Mouse (Mus musculus): ENCODE measurements around the gene Gm26566. TPM values are rescaled to one million over a fixed set of nuclear protein-coding genes. Genes with fewer than 3 reads are reported as not detected.
A peak's percentile ranks its signal among the peaks of the same experiment; 100 is the strongest.
"Not testable (repeated sequence)": the region's sequence is repeated elsewhere in the genome, so short reads cannot be mapped to it uniquely, and the experiment has no call there.

The Gm26566 gene
- total and polyA plus RNA-seq, 2 experiments from 2014 or later, result 0.52 to 0.69 TPM

DNA sequence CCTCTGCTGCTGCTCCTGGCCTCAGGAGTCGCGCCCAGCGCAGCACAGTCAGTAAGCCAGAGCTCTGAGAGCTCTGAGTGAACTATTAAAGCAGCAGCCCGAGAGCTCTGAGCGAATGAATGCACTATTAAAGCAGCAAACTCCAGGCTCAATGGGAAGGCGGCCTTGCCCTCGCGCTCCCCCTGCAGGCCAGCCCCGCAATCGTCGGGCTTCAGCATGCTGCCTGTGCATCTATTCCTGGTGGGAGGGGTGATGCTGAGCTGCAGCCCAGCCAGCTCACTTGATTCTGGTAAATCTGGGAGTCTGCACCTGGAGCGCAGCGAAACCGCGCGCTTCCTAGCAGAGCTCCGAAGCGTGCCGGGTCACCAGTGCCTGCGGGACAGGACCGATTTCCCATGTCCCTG lies 36.0 kb downstream of the Gm26566 start:
- ATAC-seq (ENCODE audit: insufficient read depth, low read depth), result peak; percentile 100
- peak overlapping the region; percentile 61; the same call in 1 of the 2 replicates for H3K9ac ChIP-seq (replicated peaks; ENCODE audit: low read depth, low read length)

DNA sequence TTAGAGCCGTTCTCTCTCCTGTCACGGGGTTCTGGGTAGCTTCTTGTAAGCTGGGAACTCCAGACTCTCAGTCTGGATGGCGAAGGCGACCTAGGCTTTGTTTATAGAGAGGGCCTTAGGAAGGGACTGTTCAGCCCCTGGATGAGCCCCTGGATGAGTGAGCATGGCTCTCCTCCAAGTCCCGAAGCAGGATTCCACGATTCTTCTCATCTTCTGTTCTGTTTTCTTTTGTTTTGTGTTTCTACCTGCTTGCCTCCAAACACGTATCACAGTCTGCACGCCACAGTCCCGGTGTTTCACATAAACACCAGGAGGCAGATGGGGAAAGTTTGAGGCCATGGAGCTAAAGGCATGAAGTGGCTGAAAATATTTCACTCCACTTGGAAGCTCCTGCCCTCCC lies 37.1 kb downstream of the Gm26566 start:
- H3K36me3 ChIP-seq (replicated peaks; ENCODE audit: control insufficient read depth, insufficient read depth, low read length); H3K27me3 ChIP-seq (ENCODE audit: control insufficient read depth, insufficient read depth, low read length); H3K4me3 ChIP-seq (ENCODE audit: low read depth, low read length); ATAC-seq (ENCODE audit: insufficient read depth, low read depth); H3K9ac ChIP-seq (replicated peaks; ENCODE audit: low read depth, low read length); DNase-seq (ENCODE audit: low spot score); H3K27ac ChIP-seq (ENCODE audit: low read depth); H3K4me1 ChIP-seq (ENCODE audit: control insufficient read depth, insufficient read depth); H3K4me2 ChIP-seq (ENCODE audit: low read depth, low read length); H3K9me3 ChIP-seq (replicated peaks; ENCODE audit: control insufficient read depth, low read length): not testable (repeated sequence)
- 72% methylated on average over 9 of the region's 9 CpGs for WGBS

More for the DNA sequence above, 36.0 kb downstream of the Gm26566 start:
- peak; percentile 89 for DNase-seq (ENCODE audit: low spot score)
- H3K27me3 ChIP-seq (ENCODE audit: control insufficient read depth, insufficient read depth, low read length); H3K4me1 ChIP-seq (ENCODE audit: control insufficient read depth, insufficient read depth); H3K36me3 ChIP-seq (replicated peaks; ENCODE audit: control insufficient read depth, insufficient read depth, low read length); H3K9me3 ChIP-seq (replicated peaks; ENCODE audit: control insufficient read depth, low read length): not testable (repeated sequence)
- H3K4me3 ChIP-seq (ENCODE audit: low read depth, low read length), result peak overlapping the region; percentile 52
- peak overlapping the region; percentile 58 for H3K4me2 ChIP-seq (ENCODE audit: low read depth, low read length)
- peak; percentile 60 for TF ChIP-seq CTCF (IDR thresholded peaks at IDR 0.05; ENCODE audit: low read depth)
- peak overlapping the region; percentile 89 for H3K27ac ChIP-seq (ENCODE audit: low read depth)
- under 1% methylated on average over 18 of the region's 21 CpGs for WGBS

DNA sequence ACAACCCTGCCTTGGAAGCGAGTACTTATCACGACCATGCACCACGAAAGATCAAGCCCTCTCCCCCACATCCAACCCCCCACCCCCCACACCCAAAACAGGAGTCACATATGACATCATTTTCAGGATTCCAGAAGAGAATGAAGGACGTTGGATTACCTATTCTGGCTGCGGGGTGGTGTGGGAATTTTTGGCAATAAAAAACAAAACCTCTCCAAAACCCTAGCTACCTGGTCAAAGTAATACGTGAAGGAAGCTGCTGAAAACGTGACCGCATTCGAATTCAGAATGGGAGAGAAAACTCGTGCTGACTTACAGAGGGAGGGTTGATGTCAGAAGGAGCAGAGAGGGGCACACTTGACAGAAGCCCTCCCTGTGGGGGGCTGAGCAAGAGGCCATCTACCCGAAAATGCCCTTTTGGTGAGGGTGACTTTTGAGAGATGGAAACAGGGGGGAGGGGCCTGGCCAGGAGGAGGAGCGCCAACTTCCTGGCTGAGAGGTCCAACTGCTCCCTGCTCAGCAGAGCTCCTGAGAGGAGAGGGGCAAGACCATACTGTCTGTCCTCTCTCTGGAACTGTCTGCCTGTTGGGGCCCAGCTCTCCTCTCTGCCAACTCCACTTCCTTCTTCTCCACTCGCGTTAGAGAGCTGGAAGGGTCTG lies 38.1 kb downstream of the Gm26566 start, which contains the start of gene Gm13283:
TSS of gene Gm13283 (plus strand) at position 510 of the 659 bp plus-strand sequence.
- not testable (repeated sequence) for H3K4me1 ChIP-seq (ENCODE audit: control insufficient read depth, insufficient read depth); H3K9me3 ChIP-seq (replicated peaks; ENCODE audit: control insufficient read depth, low read length); H3K36me3 ChIP-seq (replicated peaks; ENCODE audit: control insufficient read depth, insufficient read depth, low read length); ATAC-seq (ENCODE audit: insufficient read depth, low read depth); H3K9ac ChIP-seq (replicated peaks; ENCODE audit: low read depth, low read length); H3K27me3 ChIP-seq (ENCODE audit: control insufficient read depth, insufficient read depth, low read length); DNase-seq (ENCODE audit: low spot score)
- Histone ChIP-seq H3K4me2 (ENCODE audit: low read depth, low read length) (peak within 1 kb of the TSS; percentile 37), H3K27ac (ENCODE audit: low read depth) (peak within 1 kb of the TSS; percentile 78; the same call in 1 of the 2 replicates), H3K4me3 (ENCODE audit: low read depth, low read length) (peak within 1 kb of the TSS; percentile 37)
- WGBS, result 30% methylated on average over 6 of the region's 14 CpGs

DNA sequence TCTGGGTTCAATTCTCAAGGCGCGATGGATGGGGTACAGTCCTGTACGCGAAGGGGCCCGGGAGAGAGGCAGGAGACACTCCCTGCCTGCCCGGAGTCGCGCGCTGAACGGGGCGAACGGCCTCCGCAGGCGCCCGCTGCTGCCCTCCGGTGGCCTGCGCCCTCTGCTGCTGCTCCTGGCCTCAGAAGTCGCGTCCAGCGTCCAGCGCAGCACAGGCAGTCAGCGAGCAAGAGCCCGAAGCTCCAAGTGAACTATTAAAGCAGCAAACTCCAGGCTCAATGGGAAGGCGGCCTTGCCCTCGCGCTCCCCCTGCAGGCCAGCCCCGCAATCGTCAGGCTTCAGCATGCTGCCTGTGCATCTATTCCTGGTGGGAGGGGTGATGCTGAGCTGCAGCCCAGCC lies 38.8 kb downstream of the Gm26566 start:
- peak; percentile 83 for DNase-seq (ENCODE audit: low spot score)
- WGBS, result under 1% methylated on average over 23 of the region's 28 CpGs
- not testable (repeated sequence) for H3K9ac ChIP-seq (replicated peaks; ENCODE audit: low read depth, low read length); H3K4me1 ChIP-seq (ENCODE audit: control insufficient read depth, insufficient read depth); H3K36me3 ChIP-seq (replicated peaks; ENCODE audit: control insufficient read depth, insufficient read depth, low read length); H3K27me3 ChIP-seq (ENCODE audit: control insufficient read depth, insufficient read depth, low read length); H3K9me3 ChIP-seq (replicated peaks; ENCODE audit: control insufficient read depth, low read length); ATAC-seq (ENCODE audit: insufficient read depth, low read depth)
- Histone ChIP-seq H3K27ac (ENCODE audit: low read depth) (peak overlapping the region; percentile 78; the same call in 1 of the 2 replicates), H3K4me3 (ENCODE audit: low read depth, low read length) (peak overlapping the region; percentile 37), H3K4me2 (ENCODE audit: low read depth, low read length) (peak overlapping the region; percentile 37)
- TF ChIP-seq CTCF (IDR thresholded peaks at IDR 0.05; ENCODE audit: low read depth), result peak; percentile 66

GRCm38 (mm10) chr4:88761776-88762175 lies 40.2 kb downstream of the Gm26566 start:
- ATAC-seq (ENCODE audit: insufficient read depth, low read depth); H3K27ac ChIP-seq (ENCODE audit: low read depth); H3K36me3 ChIP-seq (replicated peaks; ENCODE audit: control insufficient read depth, insufficient read depth, low read length); H3K27me3 ChIP-seq (ENCODE audit: control insufficient read depth, insufficient read depth, low read length); H3K4me2 ChIP-seq (ENCODE audit: low read depth, low read length); DNase-seq (ENCODE audit: low spot score); H3K4me1 ChIP-seq (ENCODE audit: control insufficient read depth, insufficient read depth); H3K9me3 ChIP-seq (replicated peaks; ENCODE audit: control insufficient read depth, low read length); H3K4me3 ChIP-seq (ENCODE audit: low read depth, low read length); H3K9ac ChIP-seq (replicated peaks; ENCODE audit: low read depth, low read length): not testable (repeated sequence)
- WGBS, result 63% methylated on average over 6 of the region's 8 CpGs

DNA sequence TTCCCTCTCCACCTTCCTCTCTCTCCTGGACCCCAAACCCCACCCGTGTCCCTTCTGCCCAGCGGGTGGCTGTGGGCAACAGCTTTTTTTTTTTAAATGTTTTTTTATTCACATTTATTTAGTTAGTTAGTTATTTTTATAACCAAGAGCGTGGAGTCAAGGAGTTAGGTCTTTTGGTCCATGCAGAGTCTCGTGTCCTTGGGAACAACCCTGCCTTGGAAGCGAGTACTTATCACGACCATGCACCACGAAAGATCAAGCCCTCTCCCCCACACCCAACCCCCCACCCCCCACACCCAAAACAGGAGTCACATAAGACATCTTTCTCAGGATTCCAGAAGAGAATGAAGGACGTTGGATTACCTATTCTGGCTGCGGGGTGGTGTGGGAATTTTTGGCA lies 40.7 kb downstream of the Gm26566 start:
- not testable (repeated sequence) for H3K4me2 ChIP-seq (ENCODE audit: low read depth, low read length); H3K9me3 ChIP-seq (replicated peaks; ENCODE audit: control insufficient read depth, low read length); ATAC-seq (ENCODE audit: insufficient read depth, low read depth); DNase-seq (ENCODE audit: low spot score); H3K4me1 ChIP-seq (ENCODE audit: control insufficient read depth, insufficient read depth); H3K27me3 ChIP-seq (ENCODE audit: control insufficient read depth, insufficient read depth, low read length); H3K9ac ChIP-seq (replicated peaks; ENCODE audit: low read depth, low read length); H3K36me3 ChIP-seq (replicated peaks; ENCODE audit: control insufficient read depth, insufficient read depth, low read length); H3K27ac ChIP-seq (ENCODE audit: low read depth); H3K4me3 ChIP-seq (ENCODE audit: low read depth, low read length)
- WGBS, result 45% methylated on average over 8 of the region's 9 CpGs

All from heart, postnatal 0 days (tissue).